Mouse (Mus musculus): ENCODE results near the gene Dll4.

DNA sequence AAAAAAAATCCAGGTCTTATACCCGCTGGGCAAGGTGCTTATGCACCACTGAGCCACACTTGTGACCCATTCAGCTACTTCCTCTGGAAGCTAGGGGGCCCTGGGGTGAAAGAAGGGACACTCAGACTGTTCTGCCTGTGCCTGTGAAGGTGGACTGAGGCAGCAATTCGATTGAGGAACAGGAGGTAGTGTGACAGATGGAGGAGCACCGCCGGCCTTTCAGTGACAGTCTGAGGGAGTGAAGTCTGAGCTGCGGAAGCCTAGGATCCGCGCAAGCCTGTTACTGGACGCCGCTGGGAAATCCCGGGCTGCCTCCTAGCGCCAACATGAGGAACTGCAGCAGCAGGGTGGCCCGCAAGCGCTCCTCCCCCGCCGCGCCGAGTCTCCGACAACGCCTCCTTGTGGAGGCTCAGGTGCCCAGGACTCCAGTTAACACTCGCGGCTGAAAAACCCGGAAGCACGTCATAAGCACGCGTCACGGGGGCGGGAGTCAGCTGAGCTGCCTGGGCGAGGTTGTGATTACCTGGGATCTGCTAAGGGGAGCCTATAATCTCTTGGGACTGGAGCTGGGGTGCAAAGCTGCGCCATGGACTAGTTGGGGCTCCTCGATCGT lies 37.2 kb upstream of the Dll4 start, which contains the start of gene Vps18:
- TF ChIP-seq CTCF (IDR thresholded peaks at IDR 0.05) (peak; percentile 100), EP300 (IDR thresholded peaks at IDR 0.05) (peak; percentile 43)

Data from lung, postnatal 0 days (tissue).